Mouse (Mus musculus): ENCODE data around the gene Dlg2.

Dlg2 gene

DNA sequence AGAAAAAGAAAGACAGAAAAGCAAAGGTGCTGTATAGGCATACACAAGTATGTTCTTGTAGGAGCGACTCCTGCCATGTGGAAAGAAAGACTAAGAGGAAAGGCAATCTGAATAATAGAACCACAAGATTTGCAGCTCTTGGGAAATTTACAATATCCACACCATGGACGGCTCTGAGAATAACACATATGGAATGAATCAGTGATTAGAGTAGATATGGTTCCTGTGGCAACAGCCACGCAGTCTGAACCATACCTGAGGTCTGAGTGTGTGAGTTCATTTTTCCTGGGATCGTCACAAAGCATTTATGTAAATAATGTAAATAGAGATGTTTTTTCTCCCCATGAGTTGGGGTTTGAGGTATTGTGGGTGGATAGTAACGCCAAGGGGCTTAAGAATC lies 1247.9 kb downstream of the Dlg2 start:
- CTCF ChIA-PET: no interaction called here

DNA sequence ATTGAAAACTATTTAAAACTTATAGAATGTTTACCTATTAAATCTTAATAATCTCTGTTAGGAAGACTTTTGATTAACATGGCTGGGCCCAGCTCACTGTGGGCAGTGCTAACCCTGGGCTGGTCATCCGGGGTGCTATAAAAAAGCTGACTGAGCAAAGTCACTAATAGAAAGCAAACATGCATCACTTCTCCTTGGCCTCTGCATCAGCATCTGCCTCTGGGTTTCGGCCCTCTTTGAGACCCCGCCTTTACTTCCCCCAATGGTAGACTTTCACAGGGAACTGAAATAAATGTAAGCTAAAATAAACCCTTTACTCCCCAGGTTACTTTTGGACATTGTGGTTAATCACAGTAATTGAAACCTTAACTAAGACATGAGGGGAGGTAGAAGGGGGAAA lies 1264.3 kb downstream of the Dlg2 start:
- CTCF ChIA-PET: no interaction called here

GRCm38 (mm10) chr7:91753151-91753861 lies 1276.8 kb downstream of the Dlg2 start:
- CTCF ChIA-PET: no interaction called here

GRCm38 (mm10) chr7:91767648-91768047 lies 1291.2 kb downstream of the Dlg2 start:
- CTCF ChIA-PET: no interaction called here

- CTCF ChIA-PET: no interaction called here
These were observed 1302.2 kb downstream of the Dlg2 start for GRCm38 (mm10) chr7:91778673-91779072.

- CTCF ChIA-PET: no interaction called here
These were observed 1308.1 kb downstream of the Dlg2 start for GRCm38 (mm10) chr7:91784617-91785016.

- CTCF ChIA-PET: no interaction called here
These were observed 1309.0 kb downstream of the Dlg2 start for GRCm38 (mm10) chr7:91785445-91785844.

GRCm38 (mm10) chr7:91785871-91786270 lies 1309.4 kb downstream of the Dlg2 start:
- CTCF ChIA-PET: no interaction called here

DNA sequence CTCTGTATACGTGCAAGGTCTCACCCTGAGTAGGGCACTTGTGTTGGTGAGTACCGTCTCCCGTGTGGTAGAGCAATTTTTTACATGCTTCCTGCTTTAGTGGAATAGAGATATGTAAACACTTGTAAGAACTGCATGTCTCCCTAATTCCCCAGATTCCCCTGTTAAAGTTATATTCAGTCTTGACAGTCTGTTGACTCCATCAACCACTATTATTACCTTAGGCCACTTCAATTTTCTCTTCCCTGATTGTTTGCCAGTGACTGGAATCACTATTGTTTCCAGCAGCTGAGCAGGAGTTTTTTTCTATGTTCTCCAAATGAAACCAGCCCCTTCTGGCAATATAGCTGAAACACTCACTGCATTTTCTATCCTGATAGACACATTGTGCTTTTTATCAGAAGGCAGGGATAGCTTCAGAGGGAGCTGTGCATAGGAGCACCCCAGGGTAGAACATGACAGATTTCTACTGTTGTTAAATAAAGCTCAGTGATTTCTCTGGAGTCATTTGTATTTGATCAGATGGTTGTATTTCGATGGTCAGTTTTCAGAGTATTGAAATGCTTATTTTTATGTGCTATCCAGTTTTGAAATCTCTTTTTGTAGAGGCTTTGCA lies 1314.6 kb downstream of the Dlg2 start:
- CTCF ChIA-PET: no interaction called here

GRCm38 (mm10) chr7:91806632-91807031 lies 1330.2 kb downstream of the Dlg2 start:
- CTCF ChIA-PET: no interaction called here

GRCm38 (mm10) chr7:91810774-91811173 lies 1334.3 kb downstream of the Dlg2 start:
- CTCF ChIA-PET: no interaction called here

DNA sequence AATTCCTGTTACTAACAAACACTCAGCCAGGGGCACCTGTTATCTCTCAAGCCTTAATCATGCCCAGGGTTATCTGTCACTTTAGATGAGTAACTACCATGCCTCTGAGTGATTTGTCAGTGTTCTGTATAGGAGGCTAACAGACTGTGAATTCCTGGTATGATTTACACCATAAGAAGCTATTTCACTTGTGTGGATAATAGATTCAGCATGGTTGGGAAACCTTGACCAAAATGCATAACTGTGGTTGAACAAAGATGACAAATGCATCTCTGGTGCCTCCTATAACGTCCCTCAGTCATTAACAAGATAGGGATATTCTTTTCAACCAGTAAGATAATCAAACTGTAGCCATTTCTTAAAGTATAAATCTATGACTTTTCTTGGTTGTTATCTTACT lies 1341.5 kb downstream of the Dlg2 start:
- CTCF ChIA-PET: no interaction called here

DNA sequence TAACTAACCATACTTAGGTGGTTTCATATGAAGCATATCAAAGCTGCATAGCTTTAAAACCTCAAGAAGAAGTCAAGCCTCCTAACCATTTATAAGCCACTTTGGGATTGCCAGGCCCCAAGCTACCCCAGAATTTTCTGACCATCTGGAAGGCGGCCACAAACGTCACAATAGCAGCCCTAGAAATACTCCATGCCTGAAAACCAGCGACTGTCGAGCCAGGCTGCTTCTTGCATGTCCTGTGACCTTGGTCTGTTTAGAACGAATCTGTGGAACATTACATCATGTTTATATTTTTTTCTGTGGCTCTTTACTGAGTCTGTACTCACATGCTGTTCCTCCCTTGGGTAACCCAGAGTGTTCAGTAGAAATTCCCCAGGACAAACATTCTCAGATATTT lies 1355.7 kb downstream of the Dlg2 start:
- CTCF ChIA-PET: no interaction called here

DNA sequence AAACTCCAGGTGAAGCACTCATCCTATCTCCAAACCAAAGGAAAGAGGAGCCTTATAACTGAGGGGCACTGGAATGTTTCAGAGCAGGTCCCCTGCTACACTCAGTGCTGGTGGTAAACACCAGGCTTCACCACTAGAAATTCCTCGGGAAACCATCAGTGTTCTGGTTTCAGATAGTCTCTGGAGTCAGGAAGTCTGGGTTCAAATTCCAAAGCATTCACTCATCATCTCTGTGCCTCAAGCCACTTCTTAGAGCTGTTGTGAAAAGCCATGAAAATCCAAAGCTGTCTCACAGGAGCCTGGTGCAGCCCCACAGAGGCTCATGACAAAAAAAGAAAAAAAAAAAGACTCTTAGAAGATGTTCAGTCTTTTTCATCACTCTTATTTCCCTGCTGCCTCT lies 1369.3 kb downstream of the Dlg2 start:
- CTCF ChIA-PET: no interaction called here

- CTCF ChIA-PET: no interaction called here
These were observed 1372.9 kb downstream of the Dlg2 start for GRCm38 (mm10) chr7:91849364-91849763.

DNA sequence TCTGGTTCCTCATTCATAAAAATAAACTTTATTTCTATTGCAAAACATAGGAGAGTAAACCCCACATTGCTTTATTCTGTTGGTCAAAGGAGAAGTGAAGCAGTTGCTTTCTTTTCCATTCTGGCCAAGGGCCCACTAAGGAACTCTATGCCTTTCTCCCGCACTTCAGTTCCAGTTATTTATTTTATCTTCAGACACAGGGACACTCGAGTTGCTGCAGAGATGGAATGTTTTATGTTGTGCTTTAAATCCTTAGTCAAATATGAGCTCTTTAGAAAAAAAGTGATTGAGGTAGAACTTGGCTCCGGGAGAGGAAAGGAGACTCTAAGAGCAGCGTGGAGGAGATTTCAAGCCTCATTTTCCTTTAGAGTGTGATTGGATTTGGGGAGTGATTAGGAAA lies 1377.2 kb downstream of the Dlg2 start:
- CTCF ChIA-PET: no interaction called here

DNA sequence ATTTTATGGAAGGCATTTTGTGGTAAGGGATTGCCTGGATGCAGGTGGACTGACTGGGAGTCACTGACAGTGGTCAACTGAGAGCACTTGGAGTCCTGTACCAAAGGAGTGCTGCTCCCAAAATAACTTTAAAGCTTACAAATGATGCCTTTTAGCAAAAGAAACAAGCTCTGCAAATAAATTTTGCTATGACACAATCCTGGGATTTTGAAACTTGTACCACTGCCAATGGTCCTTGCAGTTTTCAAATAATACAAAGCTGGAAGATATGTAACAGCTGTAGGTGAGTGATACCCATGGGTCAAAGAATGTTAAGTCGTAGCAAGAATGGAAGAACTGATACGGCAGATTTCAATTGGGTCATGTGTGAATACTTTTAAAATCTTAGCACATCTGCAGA lies 1380.5 kb downstream of the Dlg2 start:
- CTCF ChIA-PET: no interaction called here

DNA sequence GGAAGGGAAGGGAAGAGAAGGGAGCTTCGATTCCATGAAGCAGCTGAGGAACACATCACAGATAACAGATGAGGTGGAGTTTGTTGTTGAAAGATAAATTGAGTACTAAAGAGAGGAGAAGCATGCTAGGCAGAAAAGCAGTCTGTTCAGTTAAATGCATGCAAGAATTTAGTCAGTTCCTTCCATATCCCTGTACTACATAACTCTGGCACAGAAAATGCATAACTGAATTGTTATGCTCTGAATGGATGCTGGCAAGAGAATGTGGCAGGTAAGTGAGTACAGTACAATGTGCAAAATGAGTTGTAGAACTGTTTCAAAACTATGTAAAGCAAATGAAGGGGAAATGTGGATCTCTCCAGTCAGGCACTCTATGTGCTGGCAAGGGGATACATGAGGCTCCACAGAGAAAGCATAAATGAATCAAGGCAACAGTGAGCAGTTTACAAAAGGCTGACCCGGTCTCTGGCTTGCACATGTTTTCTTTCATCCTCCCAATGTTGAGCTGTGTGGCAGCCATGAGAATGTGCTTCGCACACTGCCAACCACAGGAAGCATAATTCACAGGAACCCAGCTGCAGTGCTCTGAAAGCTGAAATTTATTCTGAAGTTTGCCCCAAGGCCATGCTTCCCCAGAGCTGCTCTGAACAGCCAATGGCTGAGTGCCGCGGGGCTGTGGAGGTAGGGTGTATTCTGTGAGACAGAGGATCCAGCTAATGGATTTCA lies 1386.5 kb downstream of the Dlg2 start:
- CTCF ChIA-PET: no interaction called here

GRCm38 (mm10) chr7:91868919-91869318 lies 1392.4 kb downstream of the Dlg2 start:
- CTCF ChIA-PET: no interaction called here

- CTCF ChIA-PET: no interaction called here
These were observed 1400.4 kb downstream of the Dlg2 start for GRCm38 (mm10) chr7:91876831-91877230.

GRCm38 (mm10) chr7:91877804-91878203 lies 1401.3 kb downstream of the Dlg2 start:
- CTCF ChIA-PET: no interaction called here

DNA sequence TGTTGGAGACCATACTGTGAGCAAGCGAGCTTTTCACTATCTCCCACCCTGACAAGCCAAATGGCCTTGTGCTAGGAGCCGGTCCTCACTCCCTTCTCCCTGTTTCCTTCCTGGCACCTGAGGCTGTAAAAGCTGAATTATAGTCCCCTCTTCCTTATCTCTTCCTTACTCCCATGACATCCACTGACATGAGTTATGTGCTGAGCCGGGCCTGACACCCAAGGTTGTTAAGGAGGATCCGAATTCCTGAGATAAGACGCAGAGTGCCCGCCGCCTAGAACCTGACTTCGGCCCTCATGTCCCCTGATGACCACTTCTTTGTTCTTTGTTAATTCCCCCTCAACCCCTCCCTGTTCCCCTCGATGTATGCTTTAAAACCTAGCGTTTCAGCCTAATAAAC lies 1409.9 kb downstream of the Dlg2 start:
- CTCF ChIA-PET: no interaction called here

- CTCF ChIA-PET: no interaction called here
These were observed 1417.5 kb downstream of the Dlg2 start for GRCm38 (mm10) chr7:91893991-91894390.

Data from spleen, embryonic (tissue).